ENCODE assay signal across 8 mouse cellular contexts in genomic region chr5:103426250-103426649, GRCm38 (mm10). TPM values are rescaled to one million over a fixed set of nuclear protein-coding genes. Genes with fewer than 3 reads are reported as not detected.
DNase-seq lines count a peak whose midpoint lies in the region; ATAC-seq lines count a peak whose summit lies in the region.

No protein-coding gene starts in this region.

- DNase-seq in liver, embryonic 11.5 days (ENCODE audit: low spot score) = no peak
- DNase-seq in liver = no peak
- DNase-seq in kidney, postnatal 10 days = peak; percentile 13
- no peak for DNase-seq in cerebellum, adult 18-20 months
- DNase-seq in adrenal gland, postnatal 10 days = no peak
- DNase-seq in spleen, adult 18-20 months = no peak

- peaks cover 24% of the 10 kb centered on the region for H3K4me1 ChIP-seq in liver, embryonic 11.5 days (replicated peaks; ENCODE audit: control insufficient read depth, insufficient read depth, low read length)
- peaks cover 27% of the 10 kb centered on the region for H3K4me1 ChIP-seq in forebrain, embryonic 13.5 days
- H3K4me1 ChIP-seq in neural tube, embryonic 13.5 days (replicated peaks) = peaks cover 40% of the 10 kb centered on the region

- no peaks in the 10 kb centered on the region for H3K27me3 ChIP-seq in liver, embryonic 11.5 days (replicated peaks; ENCODE audit: control insufficient read depth, insufficient read depth, low read length)
- H3K27me3 ChIP-seq in forebrain, embryonic 13.5 days = no peaks in the 10 kb centered on the region
- peaks cover 5% of the 10 kb centered on the region for H3K27me3 ChIP-seq in neural tube, embryonic 13.5 days

- H3K9ac ChIP-seq in liver, embryonic 11.5 days (ENCODE audit: low read depth, low read length) = peak overlapping the region; percentile 75; the same call in 1 of the 2 replicates
- H3K9ac ChIP-seq in forebrain, embryonic 13.5 days = peak overlapping the region; percentile 82
- H3K9ac ChIP-seq in neural tube, embryonic 13.5 days = peak overlapping the region; percentile 86

- no peaks in the 10 kb centered on the region for H3K36me3 ChIP-seq in liver, embryonic 11.5 days (ENCODE audit: control insufficient read depth, insufficient read depth, low read length)
- H3K36me3 ChIP-seq in forebrain, embryonic 13.5 days (ENCODE audit: poor library complexity, severe bottlenecking) = no peaks in the 10 kb centered on the region
- no peaks in the 10 kb centered on the region for H3K36me3 ChIP-seq in neural tube, embryonic 13.5 days

- H3K4me2 ChIP-seq in liver, embryonic 11.5 days = peak overlapping the region; percentile 99
- H3K4me2 ChIP-seq in forebrain, embryonic 13.5 days = peak overlapping the region; percentile 84
- peak overlapping the region; percentile 96 for H3K4me2 ChIP-seq in neural tube, embryonic 13.5 days

- peak overlapping the region; percentile 83 for H3K4me3 ChIP-seq in liver, embryonic 11.5 days (ENCODE audit: low read depth, low read length)
- H3K4me3 ChIP-seq in forebrain, embryonic 13.5 days = peak overlapping the region; percentile 82
- peak overlapping the region; percentile 81 for H3K4me3 ChIP-seq in neural tube, embryonic 13.5 days

- WGBS in liver, embryonic 11.5 days = 13% methylated on average over 9 of the region's 9 CpGs
- WGBS in forebrain, embryonic 13.5 days = 18% methylated on average over 9 of the region's 9 CpGs
- WGBS in neural tube, embryonic 13.5 days = 17% methylated on average over 9 of the region's 9 CpGs

- no peak overlapping the region for H3K27ac ChIP-seq in liver, embryonic 11.5 days (ENCODE audit: low read depth, low read length)
- H3K27ac ChIP-seq in forebrain, embryonic 13.5 days = no peak overlapping the region
- no peak overlapping the region for H3K27ac ChIP-seq in neural tube, embryonic 13.5 days (replicated peaks)

- no peak for ATAC-seq in liver, embryonic 11.5 days (replicated peaks; ENCODE audit: low FRiP score)
- no peak for ATAC-seq in forebrain, embryonic 13.5 days
- ATAC-seq in neural tube, embryonic 13.5 days (ENCODE audit: low read depth) = no peak

- no peaks in the 10 kb centered on the region for H3K9me3 ChIP-seq in liver, embryonic 11.5 days (ENCODE audit: control insufficient read depth, low read length)
- no peaks in the 10 kb centered on the region for H3K9me3 ChIP-seq in forebrain, embryonic 13.5 days (replicated peaks)
- H3K9me3 ChIP-seq in neural tube, embryonic 13.5 days = no peaks in the 10 kb centered on the region

RNA-seq across cellular contexts. Expression of gene Ptpn13, which starts 1.3 kb away (rescaled TPM):
- 9.5 and 9.7 TPM in 2 replicates for polyA plus RNA-seq in liver, embryonic 11.5 days (2014; fragmentation: Nextera tagmentation; extraction: Ambion mirVana)
- 4.9 and 5.2 TPM in 2 replicates for polyA plus RNA-seq in forebrain, embryonic 13.5 days (2015; fragmentation: Nextera tagmentation; extraction: Ambion mirVana)
- 6.6 and 8.1 TPM in 2 replicates for polyA plus RNA-seq in neural tube, embryonic 13.5 days (2015; fragmentation: Nextera tagmentation; extraction: Ambion mirVana)
- total RNA-seq in adrenal gland, postnatal 10 days (2021) = 10 to 100 TPM; 16.3 to 17.4 TPM
